Mouse (Mus musculus) kidney, adult 2 months (tissue): ENCODE data around the gene Gm11077.

Experiments used
- CTCF ChIP-seq: fragments of 200-500 bp; conservative IDR thresholded peaks from 2 replicates; pipeline ENCODE4 v1.5.1; 2011; ENCODE audit warnings: low read depth, mild to moderate bottlenecking, control low read depth, low read length, moderate library complexity, mixed read lengths; ENCODE audit not compliant: insufficient read depth, insufficient read length
- POLR2A ChIP-seq: fragments of 200-500 bp; IDR thresholded peaks from one replicate; pipeline ENCODE4 v1.6.1; 2011; ENCODE audit warnings: low read depth, low read length, control low read depth

- TF ChIP-seq POLR2A (no peak), CTCF (no peak)
Observed at GRCm38 (mm10) chr6:140747591-140747990, 18.5 kb downstream of the Gm11077 start.
